Mouse (Mus musculus): ENCODE results near the gene Cpne8.
"Not testable (repeated sequence)": the region's sequence is repeated elsewhere in the genome, so short reads cannot be mapped to it uniquely, and the experiment has no call there.

Gene Cpne8

GRCm38 (mm10) chr15:90610767-90611166 lies 68.5 kb downstream of the Cpne8 start:
- DNase-seq (ENCODE audit: low spot score), result not testable (repeated sequence)

- DNase-seq (ENCODE audit: low spot score), result no peak
Observed at GRCm38 (mm10) chr15:90609836-90610415, 69.3 kb downstream of the Cpne8 start.

- DNase-seq (ENCODE audit: low spot score), result no peak
Observed at GRCm38 (mm10) chr15:90608368-90608767, 70.9 kb downstream of the Cpne8 start.

- no peak for DNase-seq (ENCODE audit: low spot score)
Observed at GRCm38 (mm10) chr15:90607181-90607580, 72.1 kb downstream of the Cpne8 start.

- DNase-seq (ENCODE audit: low spot score), result no peak
Observed at GRCm38 (mm10) chr15:90603676-90604075, 75.6 kb downstream of the Cpne8 start.

GRCm38 (mm10) chr15:90597715-90598497 lies 81.3 kb downstream of the Cpne8 start:
- no peak for DNase-seq (ENCODE audit: low spot score)

GRCm38 (mm10) chr15:90595592-90595991 lies 83.6 kb downstream of the Cpne8 start:
- no peak for DNase-seq (ENCODE audit: low spot score)

- DNase-seq (ENCODE audit: low spot score), result no peak
Observed at GRCm38 (mm10) chr15:90589587-90589986, 89.6 kb downstream of the Cpne8 start.

GRCm38 (mm10) chr15:90577402-90577801 lies 101.8 kb downstream of the Cpne8 start:
- DNase-seq (ENCODE audit: low spot score), result no peak

- no peak for DNase-seq (ENCODE audit: low spot score)
Observed at GRCm38 (mm10) chr15:90569246-90569645, 110.0 kb downstream of the Cpne8 start.

GRCm38 (mm10) chr15:90568050-90568449 lies 111.2 kb downstream of the Cpne8 start:
- no peak for DNase-seq (ENCODE audit: low spot score)

GRCm38 (mm10) chr15:90563996-90564395 lies 115.2 kb downstream of the Cpne8 start:
- DNase-seq (ENCODE audit: low spot score), result no peak

- no peak for DNase-seq (ENCODE audit: low spot score)
Observed at GRCm38 (mm10) chr15:90561613-90562012, 117.6 kb downstream of the Cpne8 start.

GRCm38 (mm10) chr15:90548589-90548988 lies 130.6 kb downstream of the Cpne8 start:
- DNase-seq (ENCODE audit: low spot score), result no peak

- no peak for DNase-seq (ENCODE audit: low spot score)
Observed at GRCm38 (mm10) chr15:90543447-90543846, 135.8 kb downstream of the Cpne8 start.

GRCm38 (mm10) chr15:90542126-90542525 lies 137.1 kb downstream of the Cpne8 start:
- DNase-seq (ENCODE audit: low spot score), result no peak

GRCm38 (mm10) chr15:90536311-90537202 lies 142.7 kb downstream of the Cpne8 start:
- DNase-seq (ENCODE audit: low spot score), result no peak

GRCm38 (mm10) chr15:90535730-90536129 lies 143.5 kb downstream of the Cpne8 start:
- no peak for DNase-seq (ENCODE audit: low spot score)

- no peak for DNase-seq (ENCODE audit: low spot score)
Observed at GRCm38 (mm10) chr15:90512769-90513168, 166.5 kb downstream of the Cpne8 start.

- no peak for DNase-seq (ENCODE audit: low spot score)
Observed at GRCm38 (mm10) chr15:90497080-90497479, 182.2 kb downstream of the Cpne8 start.

- DNase-seq (ENCODE audit: low spot score), result no peak
Observed at GRCm38 (mm10) chr15:90491558-90491957, 187.7 kb downstream of the Cpne8 start.

- DNase-seq (ENCODE audit: low spot score), result no peak
Observed at GRCm38 (mm10) chr15:90490186-90490585, 189.0 kb downstream of the Cpne8 start.

- DNase-seq (ENCODE audit: low spot score), result not testable (repeated sequence)
Observed at GRCm38 (mm10) chr15:90470561-90470960, 208.7 kb downstream of the Cpne8 start.
